Mouse (Mus musculus): ENCODE data around the gene Olfr815.

- TF ChIP-seq CTCF (IDR thresholded peaks at IDR 0.05; ENCODE audit: control insufficient read depth, insufficient read depth, insufficient replicate concordance, low read depth, low read length) (no peak), POLR2A (IDR thresholded peaks at IDR 0.05; ENCODE audit: control insufficient read depth, low read depth, low read length) (no peak)
These were observed 50.6 kb downstream of the Olfr815 start, which contains the start of gene Olfr813 for GRCm38 (mm10) chr10:129855067-129855466.
